11 mouse cellular contexts compared by ENCODE assay signal in the genomic region with DNA sequence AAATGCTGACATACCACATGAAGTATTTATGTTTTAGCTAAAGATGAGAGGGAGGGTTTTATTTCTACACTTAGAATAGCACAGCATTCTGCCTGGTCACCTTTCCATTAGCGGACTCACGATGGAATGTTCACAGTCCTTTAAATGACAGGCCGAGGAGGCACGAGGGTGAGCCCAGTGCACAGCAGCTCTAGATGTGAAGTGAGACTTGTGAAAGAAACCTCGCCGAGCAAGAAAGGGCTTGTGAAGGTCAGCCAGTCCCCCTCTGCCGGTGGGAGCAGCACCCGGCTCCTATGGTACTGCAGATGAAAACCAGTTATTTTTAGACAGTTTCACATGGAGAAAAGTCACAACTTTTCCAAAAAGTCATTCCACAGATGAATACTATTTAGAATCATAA. TPM values are rescaled to one million over a fixed set of nuclear protein-coding genes. Genes with fewer than 3 reads are reported as not detected.
DNase-seq lines count a peak whose midpoint lies in the region; ATAC-seq and TF ChIP-seq lines count a peak whose summit lies in the region.
"Had no signal": no experiment of that assay in that cellular context is flagged by ENCODE, and none has a peak within 500 bp of the region (broad histone marks: within the 10 kb centered on the region; RNA-seq: fewer than 3 reads in every experiment).

No protein-coding gene starts in this region.

- H3K9ac ChIP-seq in lung, embryonic 16.5 days (ENCODE audit: low read length): no peak overlapping the region
- H3K9ac ChIP-seq in heart, postnatal 0 days (replicated peaks; ENCODE audit: low read depth, low read length): no peak overlapping the region

- H3K4me1 ChIP-seq in heart, embryonic 10.5 days: no peaks in the 10 kb centered on the region
- peaks cover 4% of the 10 kb centered on the region; the same call in 1 of the 2 replicates for H3K4me1 ChIP-seq in lung, embryonic 16.5 days (replicated peaks; ENCODE audit: control insufficient read depth, insufficient read depth, low read length)
- no peaks in the 10 kb centered on the region for H3K4me1 ChIP-seq in embryonic facial prominence, embryonic 10.5 days
- no peaks in the 10 kb centered on the region for H3K4me1 ChIP-seq in heart, postnatal 0 days (ENCODE audit: control insufficient read depth, insufficient read depth)

- intact Hi-C loops in heart, postnatal 25 days (cut with DNase I): no loop called here

- peak; percentile 82 for DNase-seq in heart, embryonic 10.5 days (ENCODE audit: low spot score)
- no peak for DNase-seq in heart, postnatal 25 days (ENCODE audit: low spot score)
- DNase-seq in lung, postnatal 14 days: no peak
- DNase-seq in embryonic facial prominence, embryonic 10.5 days (ENCODE audit: low spot score): peak; percentile 11
- peak; percentile 39 for DNase-seq in heart, postnatal 0 days (ENCODE audit: low spot score)
- no peak for DNase-seq in cerebellum, adult 11-12 months
- DNase-seq: cerebellum, postnatal 25 days; kidney, adult 8-10 months; left cerebral cortex, postnatal 4 days had no signal

- no peak overlapping the region for H3K4me3 ChIP-seq in heart, embryonic 10.5 days
- H3K4me3 ChIP-seq in lung, embryonic 16.5 days (ENCODE audit: low read length): no peak overlapping the region
- H3K4me3 ChIP-seq in embryonic facial prominence, embryonic 10.5 days: no peak overlapping the region
- H3K4me3 ChIP-seq in heart, postnatal 0 days (ENCODE audit: low read depth, low read length): no peak overlapping the region

- no peaks in the 10 kb centered on the region for H3K36me3 ChIP-seq in heart, embryonic 10.5 days
- no peaks in the 10 kb centered on the region for H3K36me3 ChIP-seq in lung, embryonic 16.5 days (ENCODE audit: control insufficient read depth, insufficient read depth, low read length)
- no peaks in the 10 kb centered on the region for H3K36me3 ChIP-seq in embryonic facial prominence, embryonic 10.5 days (replicated peaks)
- H3K36me3 ChIP-seq in heart, postnatal 0 days (replicated peaks; ENCODE audit: control insufficient read depth, insufficient read depth, low read length): no peaks in the 10 kb centered on the region

- TF ChIP-seq EP300 in heart, postnatal 0 days (IDR thresholded peaks at IDR 0.05; ENCODE audit: low read depth): no peak

- WGBS in heart, embryonic 10.5 days: 28% methylated on average over 8 of the region's 8 CpGs
- 29% methylated on average over 8 of the region's 8 CpGs for WGBS in lung, embryonic 16.5 days
- 69% methylated on average over 8 of the region's 8 CpGs for WGBS in embryonic facial prominence, embryonic 10.5 days
- WGBS in heart, postnatal 0 days: 19% methylated on average over 8 of the region's 8 CpGs

- no peaks in the 10 kb centered on the region for H3K9me3 ChIP-seq in heart, embryonic 10.5 days
- H3K9me3 ChIP-seq in lung, embryonic 16.5 days (ENCODE audit: control insufficient read depth, low read length): no peaks in the 10 kb centered on the region
- no peaks in the 10 kb centered on the region for H3K9me3 ChIP-seq in embryonic facial prominence, embryonic 10.5 days
- H3K9me3 ChIP-seq in heart, postnatal 0 days (replicated peaks; ENCODE audit: control insufficient read depth, low read length): no peaks in the 10 kb centered on the region

- ATAC-seq in lung, embryonic 16.5 days (ENCODE audit: low read depth): peak; percentile 51; the same call in 1 of the 2 replicates
- peak; percentile 91 for ATAC-seq in heart, postnatal 0 days (ENCODE audit: insufficient read depth, low read depth)
- ATAC-seq in inflammation-experienced regulatory T-cells, adult 6 months: no peak

- H3K27ac ChIP-seq in heart, embryonic 10.5 days: peak overlapping the region; percentile 38; the same call in 1 of the 2 replicates
- no peak overlapping the region for H3K27ac ChIP-seq in lung, embryonic 16.5 days (ENCODE audit: low read length)
- no peak overlapping the region for H3K27ac ChIP-seq in embryonic facial prominence, embryonic 10.5 days (replicated peaks)
- H3K27ac ChIP-seq in heart, postnatal 0 days (ENCODE audit: low read depth): peak overlapping the region; percentile 65

- peak; percentile 11; the same call in 1 of the 2 replicates for TF ChIP-seq CTCF in heart, postnatal 0 days (IDR thresholded peaks at IDR 0.05; ENCODE audit: low read depth)

- no peak overlapping the region for H3K4me2 ChIP-seq in lung, embryonic 16.5 days (ENCODE audit: low read depth, low read length)
- H3K4me2 ChIP-seq in heart, postnatal 0 days (ENCODE audit: low read depth, low read length): peak overlapping the region; percentile 29; the same call in 1 of the 2 replicates

- no peaks in the 10 kb centered on the region for H3K27me3 ChIP-seq in heart, embryonic 10.5 days (ENCODE audit: insufficient read depth, poor library complexity, severe bottlenecking)
- H3K27me3 ChIP-seq in lung, embryonic 16.5 days (ENCODE audit: control insufficient read depth, insufficient read depth, low read depth, low read length): no peaks in the 10 kb centered on the region
- no peaks in the 10 kb centered on the region for H3K27me3 ChIP-seq in embryonic facial prominence, embryonic 10.5 days (replicated peaks; ENCODE audit: low read depth, poor library complexity, severe bottlenecking)
- no peaks in the 10 kb centered on the region for H3K27me3 ChIP-seq in heart, postnatal 0 days (ENCODE audit: control insufficient read depth, insufficient read depth, low read length)

RNA-seq across cellular contexts. Expression of gene Gnai1, which starts 29.4 kb away (rescaled TPM):
- 17.8 and 21.2 TPM in 2 replicates for polyA plus RNA-seq in heart, embryonic 10.5 days (2016; fragmentation: Nextera tagmentation; extraction: Ambion mirVana)
- 1 to 10 TPM; 7.1 TPM for total RNA-seq in heart, postnatal 25 days (2021)
- polyA plus RNA-seq in lung, embryonic 16.5 days (2015; fragmentation: Nextera tagmentation; extraction: Ambion mirVana): 31.8 and 35.9 TPM in 2 replicates
- polyA plus RNA-seq in embryonic facial prominence, embryonic 10.5 days (2016; fragmentation: Nextera tagmentation; extraction: Ambion mirVana): 11.1 and 12.7 TPM in 2 replicates
- 19.2 and 21.9 TPM in 2 replicates for total RNA-seq in heart, postnatal 0 days (2014; rRNA removed; ENCODE audit: low replicate concordance)
- polyA plus RNA-seq in heart, postnatal 0 days (2015; fragmentation: Nextera tagmentation; extraction: Ambion mirVana): 16.6 and 17.0 TPM in 2 replicates
- not detected for polyA plus RNA-seq in inflammation-experienced regulatory T-cells, adult 6 months (2017; shearing (Covaris generic))

Comparison
In these comparisons a context has a peak if more than half of its experiments do, and no peak if none do; other contexts are left out.
1. DNase-seq: peak in heart, embryonic 10.5 days (single experiment), embryonic facial prominence, embryonic 10.5 days (single experiment) and heart, postnatal 0 days (single experiment); none in heart, postnatal 25 days (single experiment), lung, postnatal 14 days (single experiment) and cerebellum, adult 11-12 months (single experiment).
2. H3K27ac ChIP-seq: peak in heart, embryonic 10.5 days (single experiment) and heart, postnatal 0 days (single experiment); none in lung, embryonic 16.5 days (single experiment) and embryonic facial prominence, embryonic 10.5 days (single experiment).
3. RNA of gene Gnai1, which starts 29.4 kb away (polyA plus RNA-seq): 31.8 to 35.9 TPM in lung, embryonic 16.5 days, 17.8 to 21.2 TPM in heart, embryonic 10.5 days, 16.6 to 17.0 TPM in heart, postnatal 0 days and 11.1 to 12.7 TPM in embryonic facial prominence, embryonic 10.5 days; not detected in inflammation-experienced regulatory T-cells, adult 6 months; every median in the first group is over 10 times any median in the second.